Mouse (Mus musculus): Measurements from ENCODE around the gene Ubxn6. TPM values are rescaled to one million over a fixed set of nuclear protein-coding genes. Genes with fewer than 3 reads are reported as not detected.
"Not testable (repeated sequence)": the region's sequence is repeated elsewhere in the genome, so short reads cannot be mapped to it uniquely, and the experiment has no call there.

The Ubxn6 gene
- polyA plus RNA-seq, 1 experiment from 2014 or later, result 52.7 TPM

DNA sequence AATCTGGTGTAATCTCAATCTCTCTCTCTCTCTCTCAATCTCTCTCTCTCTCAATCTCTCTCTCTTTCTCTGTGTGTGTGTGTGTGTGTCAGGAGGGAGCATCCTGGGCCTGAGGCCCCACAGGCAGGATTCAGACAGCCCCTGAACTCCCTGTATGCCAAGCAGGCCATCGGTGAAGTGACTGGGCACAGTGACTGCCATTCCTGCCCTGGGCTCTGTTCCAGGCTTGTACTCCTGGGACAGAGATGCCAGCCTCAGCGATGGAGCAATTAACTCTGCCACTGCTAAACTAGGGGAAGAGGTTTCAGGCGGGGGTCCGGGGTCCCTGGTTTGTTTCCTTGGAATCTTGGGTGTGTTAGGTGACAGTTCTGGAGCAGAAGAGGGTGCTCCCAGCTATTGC, 35.7 kb upstream of the Ubxn6 start:
- no peak for ATAC-seq (ENCODE audit: insufficient number of reproducible peaks, insufficient read depth, low FRiP score, low TSS enrichment)
- Histone ChIP-seq H3K27ac (no peak overlapping the region), H3K4me2 (replicated peaks) (no peak overlapping the region), H3K9me3 (no peaks in the 10 kb centered on the region), H3K36me3 (no peaks in the 10 kb centered on the region; the same call in 1 of the 2 replicates), H3K9ac (no peak overlapping the region), H3K4me1 (no peaks in the 10 kb centered on the region), H3K27me3 (no peaks in the 10 kb centered on the region), H3K4me3 (no peak overlapping the region)
- WGBS, result 77% methylated on average over 4 of the region's 4 CpGs

DNA sequence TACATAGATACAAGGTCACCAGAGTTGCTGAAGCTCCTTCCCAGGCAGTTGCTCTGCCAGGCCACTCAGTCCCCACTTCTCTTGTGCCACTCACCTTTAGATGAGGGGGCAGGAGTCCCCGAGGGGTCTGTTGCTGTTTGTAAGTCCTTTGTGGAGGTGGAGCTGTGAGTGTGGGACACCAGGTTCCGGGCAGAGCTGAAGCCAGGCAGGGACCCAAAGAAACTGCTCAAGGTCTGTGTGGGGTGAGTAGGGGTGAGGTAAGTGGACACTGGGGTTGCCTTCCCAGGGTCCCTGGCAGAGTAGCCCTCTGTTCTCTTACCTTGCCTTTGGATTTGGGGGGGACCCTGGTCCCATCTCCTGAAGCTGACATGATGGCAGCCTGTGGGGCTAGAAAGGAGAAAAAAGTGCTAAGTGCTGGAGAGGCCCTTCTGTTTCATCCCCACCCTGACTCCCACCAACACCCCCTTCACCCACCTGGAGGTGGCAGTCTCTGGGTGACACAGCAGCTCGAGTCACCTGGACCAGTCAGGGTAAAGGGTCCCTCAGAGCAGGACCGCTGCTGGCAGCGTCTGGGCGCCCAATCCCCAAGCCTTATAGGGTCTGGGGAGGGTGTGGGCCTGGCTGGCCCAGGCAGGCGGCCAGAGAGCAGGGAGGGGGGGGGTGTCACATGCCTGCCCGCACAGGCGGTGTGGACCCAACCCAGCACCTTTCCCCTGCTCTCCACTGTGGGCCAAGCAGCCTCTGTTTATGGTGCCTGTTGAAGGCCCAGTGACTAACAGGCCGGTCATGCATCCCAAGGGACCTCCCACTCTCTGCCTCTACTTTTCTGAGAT, 34.6 kb upstream of the Ubxn6 start, which contains the start of gene Plin4:
Gene Plin4 (minus strand): TSS at position 585 of the 833 bp plus-strand sequence.
- no peaks in the 10 kb centered on the region for H3K4me1 ChIP-seq
- H3K27me3 ChIP-seq, result no peaks in the 10 kb centered on the region
- no peak within 1 kb of the TSS for H3K4me2 ChIP-seq (replicated peaks)
- WGBS, result 70% methylated on average over 9 of the region's 10 CpGs
- no peak for ATAC-seq (ENCODE audit: insufficient number of reproducible peaks, insufficient read depth, low FRiP score, low TSS enrichment)
- H3K27ac ChIP-seq, result no peak within 1 kb of the TSS
- no peak within 1 kb of the TSS for H3K4me3 ChIP-seq
- H3K36me3 ChIP-seq, result no peaks in the 10 kb centered on the region; the same call in 1 of the 2 replicates
- H3K9me3 ChIP-seq, result no peaks in the 10 kb centered on the region
- H3K9ac ChIP-seq, result no peak within 1 kb of the TSS

DNA sequence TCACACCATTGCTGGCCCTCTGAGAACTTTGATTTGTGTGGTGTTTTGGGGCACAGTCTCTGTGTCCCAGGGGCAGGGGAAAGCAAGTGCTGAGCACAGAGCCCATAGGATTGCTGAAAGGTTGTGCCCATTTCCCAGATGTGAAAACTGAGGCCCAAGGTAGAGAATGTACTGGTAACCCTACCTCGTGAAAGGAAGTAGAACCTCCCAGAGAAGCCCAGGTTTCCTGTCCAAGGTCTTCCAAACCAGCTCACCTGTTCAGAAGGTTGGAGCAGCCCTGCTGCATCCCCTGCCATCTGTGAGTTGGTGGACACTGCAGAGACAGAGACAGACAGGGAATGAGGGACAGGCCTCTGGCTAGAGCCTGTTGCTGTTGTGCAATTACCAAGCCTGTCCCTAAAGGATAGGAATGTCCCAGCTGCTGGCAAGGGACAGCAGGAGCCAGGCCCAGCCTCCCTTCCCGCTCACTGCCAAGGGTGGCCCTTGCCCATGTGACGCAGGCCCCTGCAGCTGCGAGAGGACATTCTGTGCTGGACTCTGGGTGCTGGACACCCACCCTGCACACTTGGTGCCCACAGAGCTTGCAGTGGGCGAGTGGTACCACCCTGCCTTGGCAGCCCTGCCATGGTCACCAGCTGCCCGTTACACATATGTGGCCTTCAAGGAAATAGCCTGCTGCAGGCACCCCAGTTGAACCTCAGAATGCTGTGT, 33.7 kb upstream of the Ubxn6 start:
- H3K27ac ChIP-seq, result no peak overlapping the region
- peaks cover 5% of the 10 kb centered on the region for H3K36me3 ChIP-seq
- WGBS, result 77% methylated on average over 6 of the region's 6 CpGs
- H3K4me3 ChIP-seq, result no peak overlapping the region
- no peak for ATAC-seq (ENCODE audit: insufficient number of reproducible peaks, insufficient read depth, low FRiP score, low TSS enrichment)
- no peaks in the 10 kb centered on the region for H3K4me1 ChIP-seq
- no peaks in the 10 kb centered on the region for H3K9me3 ChIP-seq
- H3K27me3 ChIP-seq, result no peaks in the 10 kb centered on the region
- no peak overlapping the region for H3K4me2 ChIP-seq (replicated peaks)
- no peak overlapping the region for H3K9ac ChIP-seq

DNA sequence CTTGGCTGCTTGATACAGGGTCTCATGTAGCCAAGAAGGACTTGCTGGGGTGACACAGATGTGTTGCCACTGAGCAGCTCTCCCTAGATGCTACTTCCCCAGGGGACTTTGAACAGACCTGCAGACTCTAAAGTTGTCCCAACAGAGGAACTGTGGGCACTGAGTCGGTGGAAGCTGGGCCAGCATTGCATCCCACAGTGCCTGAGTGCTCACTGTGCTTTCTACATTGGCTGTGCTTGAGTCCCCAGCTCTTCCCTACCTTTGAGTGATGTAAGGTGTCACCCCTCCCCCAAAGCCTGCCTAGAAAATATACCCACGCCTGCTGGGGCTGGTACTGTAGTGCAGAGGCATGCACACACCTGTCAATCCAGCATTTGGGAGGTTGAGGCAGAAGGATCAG, 32.9 kb upstream of the Ubxn6 start:
- Histone ChIP-seq H3K4me2 (replicated peaks) (no peak overlapping the region), H3K36me3 (peaks cover 11% of the 10 kb centered on the region), H3K27ac (no peak overlapping the region), H3K27me3 (no peaks in the 10 kb centered on the region), H3K4me1 (no peaks in the 10 kb centered on the region), H3K9me3 (no peaks in the 10 kb centered on the region), H3K9ac (no peak overlapping the region), H3K4me3 (no peak overlapping the region)
- no peak for ATAC-seq (ENCODE audit: insufficient number of reproducible peaks, insufficient read depth, low FRiP score, low TSS enrichment)
- WGBS, result 77% methylated on average over 2 of the region's 2 CpGs

DNA sequence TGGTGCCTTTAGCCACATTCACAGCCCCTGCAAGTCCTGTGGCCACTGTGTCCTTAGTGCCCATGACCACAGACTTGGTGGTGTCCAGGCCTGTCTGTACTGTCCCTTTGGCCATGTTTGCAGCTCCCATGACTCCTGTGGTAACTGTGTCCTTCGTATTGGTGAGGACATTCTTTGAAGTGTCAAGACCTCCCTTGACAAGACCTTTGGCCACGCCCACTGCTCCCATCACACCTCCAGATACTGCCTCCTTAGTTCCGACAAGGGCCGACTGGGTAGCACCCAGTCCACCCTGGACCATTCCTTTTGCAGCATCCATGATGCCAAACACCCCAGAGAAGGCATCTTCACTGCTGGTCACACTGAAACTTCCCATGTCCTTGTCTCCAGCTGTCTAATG, 32.2 kb upstream of the Ubxn6 start:
- no peak overlapping the region for H3K27ac ChIP-seq
- H3K4me2 ChIP-seq (replicated peaks), result no peak overlapping the region
- H3K4me3 ChIP-seq, result no peak overlapping the region
- H3K9me3 ChIP-seq, result no peaks in the 10 kb centered on the region
- no peak overlapping the region for H3K9ac ChIP-seq
- no peaks in the 10 kb centered on the region for H3K27me3 ChIP-seq
- no peaks in the 10 kb centered on the region for H3K4me1 ChIP-seq
- H3K36me3 ChIP-seq, result peaks cover 18% of the 10 kb centered on the region
- 82% methylated on average over 4 of the region's 4 CpGs for WGBS
- no peak for ATAC-seq (ENCODE audit: insufficient number of reproducible peaks, insufficient read depth, low FRiP score, low TSS enrichment)

DNA sequence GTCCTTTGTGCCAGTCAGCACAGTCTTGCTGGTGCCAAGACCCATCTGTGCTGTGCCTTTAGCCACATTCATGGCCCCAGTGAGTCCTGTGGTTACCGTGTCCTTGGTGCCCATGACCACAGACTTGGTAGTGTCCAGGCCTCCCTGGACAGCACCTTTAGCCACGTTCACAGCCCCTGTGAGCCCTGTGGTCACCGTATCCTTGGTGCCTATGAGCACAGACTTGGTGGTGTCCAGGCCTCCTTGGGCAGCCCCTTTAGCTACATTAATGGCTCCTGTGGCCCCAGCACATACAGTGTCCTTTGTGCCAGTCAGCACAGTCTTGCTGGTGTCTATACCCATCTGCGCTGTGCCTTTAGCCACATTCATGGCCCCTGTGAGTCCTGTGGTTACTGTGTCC, 31.6 kb upstream of the Ubxn6 start:
- ATAC-seq (ENCODE audit: insufficient number of reproducible peaks, insufficient read depth, low FRiP score, low TSS enrichment); H3K4me3 ChIP-seq; H3K27ac ChIP-seq; H3K4me2 ChIP-seq (replicated peaks); H3K4me1 ChIP-seq; H3K9ac ChIP-seq; H3K27me3 ChIP-seq; H3K9me3 ChIP-seq: not testable (repeated sequence)
- H3K36me3 ChIP-seq, result peaks cover 24% of the 10 kb centered on the region
- WGBS, result 97% methylated on average over 4 of the region's 4 CpGs

DNA sequence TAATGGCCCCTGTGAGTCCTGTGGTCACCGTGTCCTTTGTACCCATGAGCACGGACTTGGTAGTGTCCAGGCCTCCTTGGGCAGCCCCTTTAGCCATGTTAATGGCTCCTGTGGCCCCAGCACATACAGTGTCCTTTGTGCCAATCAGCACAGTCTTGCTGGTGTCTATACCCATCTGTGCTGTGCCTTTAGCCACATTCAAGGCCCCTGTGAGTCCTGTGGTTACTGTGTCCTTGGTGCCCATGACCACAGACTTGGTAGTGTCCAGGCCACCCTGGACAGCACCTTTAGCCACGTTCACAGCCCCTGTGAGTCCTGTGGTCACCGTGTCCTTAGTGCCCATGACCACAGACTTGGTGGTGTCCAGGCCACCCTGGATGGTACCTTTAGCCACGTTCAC, 30.0 kb upstream of the Ubxn6 start:
- not testable (repeated sequence) for H3K27me3 ChIP-seq; H3K4me1 ChIP-seq; H3K9me3 ChIP-seq; H3K4me3 ChIP-seq; ATAC-seq (ENCODE audit: insufficient number of reproducible peaks, insufficient read depth, low FRiP score, low TSS enrichment); H3K9ac ChIP-seq; H3K27ac ChIP-seq; H3K4me2 ChIP-seq (replicated peaks)
- WGBS, result 93% methylated on average over 3 of the region's 5 CpGs
- peaks cover 40% of the 10 kb centered on the region for H3K36me3 ChIP-seq

DNA sequence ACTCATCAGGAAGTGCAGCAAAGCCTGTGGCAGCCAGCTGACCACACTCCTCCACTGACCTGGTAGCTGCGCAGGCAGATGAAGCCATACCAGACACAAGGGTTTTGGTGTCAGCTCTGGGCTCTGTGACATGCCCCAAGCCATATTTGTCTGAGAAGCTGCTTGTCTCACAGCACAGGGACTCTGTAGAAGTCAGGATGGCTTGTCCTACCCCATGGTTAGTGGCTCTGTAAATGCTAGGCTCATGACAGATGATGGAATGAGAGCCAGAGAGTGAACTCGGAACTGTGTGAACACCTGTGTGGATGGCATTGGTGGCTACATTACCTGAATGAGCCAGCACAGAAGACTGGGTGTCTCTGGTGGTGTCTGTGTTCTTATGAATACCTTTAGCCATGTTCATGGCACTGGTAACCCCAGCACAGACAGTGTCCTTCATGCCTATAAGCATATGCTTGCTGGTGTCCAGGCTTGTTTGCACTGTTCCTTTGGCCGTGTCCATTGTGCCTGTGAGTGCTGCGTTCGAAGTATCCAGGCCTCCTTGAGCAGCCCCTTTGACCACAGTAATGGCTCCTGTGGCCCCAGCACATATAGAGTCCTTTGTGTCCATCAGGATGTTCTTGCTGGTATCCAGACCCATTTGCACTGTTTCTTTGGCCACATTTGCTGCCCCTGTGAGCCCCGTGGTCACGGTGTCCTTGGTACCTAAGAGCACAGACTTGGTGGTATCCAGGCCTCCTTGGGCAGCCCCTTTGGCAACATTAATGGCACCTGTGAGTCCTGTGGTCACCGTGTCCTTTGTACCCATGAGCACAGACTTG, 28.8 kb upstream of the Ubxn6 start:
- Histone ChIP-seq H3K27ac (no peak overlapping the region), H3K9me3 (no peaks in the 10 kb centered on the region), H3K4me1 (no peaks in the 10 kb centered on the region), H3K36me3 (peaks cover 51% of the 10 kb centered on the region), H3K9ac (no peak overlapping the region), H3K4me3 (no peak overlapping the region), H3K4me2 (replicated peaks) (no peak overlapping the region), H3K27me3 (no peaks in the 10 kb centered on the region)
- WGBS, result 96% methylated on average over 8 of the region's 8 CpGs
- ATAC-seq (ENCODE audit: insufficient number of reproducible peaks, insufficient read depth, low FRiP score, low TSS enrichment), result no peak

DNA sequence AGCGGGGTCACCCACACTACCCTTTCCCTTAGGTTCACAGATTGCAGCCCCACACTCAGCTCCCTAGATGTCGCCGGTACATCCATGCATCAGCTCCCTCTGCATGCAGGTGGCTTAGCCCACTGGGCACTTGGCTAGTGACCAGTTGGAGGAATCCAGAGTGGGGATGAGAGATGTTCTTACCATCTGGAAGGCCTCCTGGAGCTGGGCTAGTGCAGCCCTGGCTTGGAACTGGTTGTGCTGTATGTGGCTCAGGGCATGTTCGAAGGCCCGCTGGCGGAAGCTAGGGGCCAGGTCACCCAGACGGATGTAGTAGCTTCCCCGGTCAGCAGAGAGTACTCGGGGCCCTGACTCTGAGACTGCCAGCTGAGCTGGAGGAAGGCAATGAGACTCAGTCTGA, 28.1 kb upstream of the Ubxn6 start:
- no peak overlapping the region for H3K4me3 ChIP-seq
- no peaks in the 10 kb centered on the region for H3K4me1 ChIP-seq
- H3K9ac ChIP-seq, result no peak overlapping the region
- H3K9me3 ChIP-seq, result no peaks in the 10 kb centered on the region
- H3K36me3 ChIP-seq, result peaks cover 58% of the 10 kb centered on the region
- H3K4me2 ChIP-seq (replicated peaks), result no peak overlapping the region
- H3K27ac ChIP-seq, result no peak overlapping the region
- no peak for ATAC-seq (ENCODE audit: insufficient number of reproducible peaks, insufficient read depth, low FRiP score, low TSS enrichment)
- H3K27me3 ChIP-seq, result no peaks in the 10 kb centered on the region
- whole genome bisulfite sequencing, result 94% methylated on average over 9 of the region's 9 CpGs

DNA sequence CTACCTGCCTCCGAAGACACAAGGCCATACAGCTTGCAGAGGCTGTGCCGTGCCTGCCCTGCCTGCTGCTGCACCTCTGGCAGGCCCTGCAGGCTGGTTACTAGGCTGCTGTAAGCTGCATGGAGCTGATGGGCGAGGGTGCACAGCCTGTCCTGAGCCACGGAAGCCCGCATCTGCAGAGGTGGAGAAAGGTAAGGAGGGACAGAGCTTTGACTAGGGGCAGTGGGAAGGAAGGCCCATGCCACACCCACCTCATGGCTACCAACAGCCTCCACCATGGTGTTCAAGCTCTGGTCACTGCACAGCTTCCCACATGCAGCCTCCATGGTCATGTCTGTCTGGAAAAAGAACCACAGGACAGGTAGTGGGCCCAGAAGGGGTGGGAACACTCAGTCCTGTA, 27.3 kb upstream of the Ubxn6 start:
- Histone ChIP-seq H3K27me3 (no peaks in the 10 kb centered on the region), H3K27ac (no peak overlapping the region), H3K4me2 (replicated peaks) (no peak overlapping the region), H3K4me3 (no peak overlapping the region), H3K4me1 (no peaks in the 10 kb centered on the region), H3K9me3 (no peaks in the 10 kb centered on the region), H3K9ac (no peak overlapping the region), H3K36me3 (peaks cover 66% of the 10 kb centered on the region)
- WGBS, result 93% methylated on average over 5 of the region's 5 CpGs
- ATAC-seq (ENCODE audit: insufficient number of reproducible peaks, insufficient read depth, low FRiP score, low TSS enrichment), result no peak

DNA sequence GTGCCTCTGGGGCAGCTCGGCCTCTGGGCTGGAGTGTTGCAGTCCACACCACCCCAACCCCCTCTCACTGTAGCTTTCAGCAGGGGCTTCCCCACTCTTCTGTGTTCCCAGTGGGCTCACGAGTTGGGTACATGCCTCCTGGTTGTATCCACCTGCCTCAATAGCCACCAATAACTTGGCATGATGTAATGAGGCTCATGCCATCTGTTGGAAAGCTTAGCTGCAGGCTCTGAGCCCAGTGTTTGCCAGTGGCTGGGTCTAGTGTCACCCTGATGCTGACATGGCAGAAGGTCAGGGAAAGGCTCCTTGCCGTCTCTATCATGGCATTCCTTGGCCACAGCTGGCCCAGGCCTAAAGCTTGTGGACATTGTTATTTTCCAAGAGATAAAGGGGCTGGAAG, 26.0 kb upstream of the Ubxn6 start:
- Histone ChIP-seq H3K4me2 (replicated peaks) (no peak overlapping the region), H3K9ac (no peak overlapping the region), H3K36me3 (peaks cover 79% of the 10 kb centered on the region), H3K9me3 (no peaks in the 10 kb centered on the region), H3K27me3 (no peaks in the 10 kb centered on the region), H3K27ac (no peak overlapping the region), H3K4me1 (no peaks in the 10 kb centered on the region), H3K4me3 (no peak overlapping the region)
- no peak for ATAC-seq (ENCODE audit: insufficient number of reproducible peaks, insufficient read depth, low FRiP score, low TSS enrichment)
- 89% methylated on average over 3 of the region's 3 CpGs for WGBS

Measured in embryonic facial prominence, embryonic 12.5 days (tissue).